Mouse (Mus musculus) MEL (cell line): ENCODE data around the gene Nipbl. TPM values are rescaled to one million over a fixed set of nuclear protein-coding genes. Genes with fewer than 3 reads are reported as not detected.

Experiments used
- DNase-seq: peaks from one replicate; pipeline ENCODE4 v3.0.0; 2011; ENCODE audit warnings: low read depth, low spot score
- H3K27ac ChIP-seq: 2 replicates; pipeline ENCODE4 v1.5.1; 2012; ENCODE audit warnings: low read depth, mild to moderate bottlenecking, control low read depth, low read length, moderate library complexity; ENCODE audit not compliant: control insufficient read depth
- H3K27me3 ChIP-seq, 2 experiments: fragments of 150-350 bp in 1 of 2; sonication (generic) in 1 of 2; 2 replicates each; pipeline ENCODE4 v1.6.1; 2012; ENCODE audit warnings: low read length in 2 of 2, mild to moderate bottlenecking in 2 of 2, improper control_type of control experiment in 1 of 2, moderate library complexity in 1 of 2; ENCODE audit not compliant: insufficient read depth in 2 of 2, control insufficient read depth in 1 of 2
- H3K36me3 ChIP-seq, 2 experiments: 2 replicates each; pipeline ENCODE4 v1.6.1; 2012 to 2014; ENCODE audit warnings: low read length in 2 of 2, improper control_type of control experiment in 1 of 2, inconsistent platforms in 1 of 2, mild to moderate bottlenecking in 1 of 2; ENCODE audit not compliant: insufficient read depth in 2 of 2, control insufficient read depth in 1 of 2
- H3K4me1 ChIP-seq, 2 experiments: fragments of 150-350 bp in 1 of 2; sonication (generic) in 1 of 2; 2 replicates each; pipeline ENCODE4 v1.6.1; 2012; ENCODE audit warnings: low read length in 2 of 2, improper control_type of control experiment in 1 of 2, mild to moderate bottlenecking in 1 of 2; ENCODE audit not compliant: insufficient read depth in 2 of 2, control insufficient read depth in 1 of 2
- H3K4me3 ChIP-seq, 2 experiments: fragments of 150-350 bp in 1 of 2; sonication (generic) in 1 of 2; 2 replicates each; pipeline ENCODE4 v1.5.1; 2012; ENCODE audit warnings: low read depth in 2 of 2, low read length in 2 of 2, mild to moderate bottlenecking in 2 of 2, moderate library complexity in 2 of 2, control low read depth in 1 of 2, improper control_type of control experiment in 1 of 2; ENCODE audit not compliant: control insufficient read depth in 1 of 2, insufficient read depth in 1 of 2
- H3K79me2 ChIP-seq: 2 replicates; pipeline ENCODE4 v1.6.1; 2012; ENCODE audit warnings: mild to moderate bottlenecking, low read length, moderate library complexity; ENCODE audit not compliant: control insufficient read depth, poor library complexity, insufficient read depth
- H3K9ac ChIP-seq: 2 replicates; pipeline ENCODE4 v1.6.1; 2012; ENCODE audit warnings: low read depth, mild to moderate bottlenecking, control low read depth, low read length, moderate library complexity; ENCODE audit not compliant: control insufficient read depth, poor library complexity, severe bottlenecking
- H3K9me3 ChIP-seq: fragments of 150-350 bp; sonication (generic); replicated peaks from 2 replicates; pipeline ENCODE4 v1.6.1; 2012; ENCODE audit warnings: mild to moderate bottlenecking, low read length, improper control_type of control experiment, moderate library complexity; ENCODE audit not compliant: insufficient read depth
- BHLHE40 ChIP-seq: IDR thresholded peaks from 2 replicates; pipeline ENCODE4 v1.6.1; 2012; ENCODE audit warnings: low read depth, mild to moderate bottlenecking, inconsistent platforms, low read length, improper control_type of control experiment, borderline replicate concordance
- CHD1 ChIP-seq: IDR thresholded peaks from 2 replicates; pipeline ENCODE4 v1.6.1; 2012; ENCODE audit warnings: low read depth, mild to moderate bottlenecking, inconsistent platforms, low read length, improper control_type of control experiment
- CHD2 ChIP-seq: IDR thresholded peaks from 2 replicates; pipeline ENCODE4 v1.6.1; 2011; ENCODE audit warnings: low read length, improper control_type of control experiment
- CTCF ChIP-seq, 3 experiments: IDR thresholded peaks in 2 of 3; conservative IDR thresholded peaks in 1 of 3; 2 replicates each; pipeline ENCODE4 v1.5.1; 2011 to 2012; ENCODE audit warnings: low read length in 3 of 3, low read depth in 2 of 3, mild to moderate bottlenecking in 2 of 3, improper control_type of control experiment in 1 of 3, inconsistent platforms in 1 of 3, mixed read lengths in 1 of 3, moderate library complexity in 1 of 3; ENCODE audit not compliant: control insufficient read depth in 1 of 3, insufficient read depth in 1 of 3, poor library complexity in 1 of 3, severe bottlenecking in 1 of 3
- E2F4 ChIP-seq: IDR thresholded peaks from 2 replicates; pipeline ENCODE4 v1.6.1; 2011; ENCODE audit warnings: low read depth, low read length, improper control_type of control experiment, borderline replicate concordance
- ELF1 ChIP-seq: IDR thresholded peaks from 2 replicates; pipeline ENCODE4 v1.6.1; 2014; ENCODE audit warnings: low read depth, mild to moderate bottlenecking, inconsistent platforms, low read length, improper control_type of control experiment, moderate library complexity
- EP300 ChIP-seq, 2 experiments: IDR thresholded peaks; 2 replicates each; pipeline ENCODE4 v1.6.1; 2011; ENCODE audit warnings: improper control_type of control experiment in 2 of 2, low read length in 2 of 2, low read depth in 1 of 2, mild to moderate bottlenecking in 1 of 2
- ETS1 ChIP-seq: IDR thresholded peaks from 2 replicates; pipeline ENCODE4 v1.6.1; 2012; ENCODE audit warnings: low read depth, mild to moderate bottlenecking, inconsistent platforms, low read length, improper control_type of control experiment, moderate library complexity
- GABPA ChIP-seq: IDR thresholded peaks from 2 replicates; pipeline ENCODE4 v1.6.1; 2012; ENCODE audit warnings: low read depth, mild to moderate bottlenecking, inconsistent platforms, low read length, improper control_type of control experiment, moderate library complexity
- GATA1 ChIP-seq: IDR thresholded peaks from 2 replicates; pipeline ENCODE4 v1.6.1; 2011; ENCODE audit warnings: low read depth, low read length, improper control_type of control experiment
- HCFC1 ChIP-seq: IDR thresholded peaks from 2 replicates; pipeline ENCODE4 v1.6.1; 2012; ENCODE audit warnings: low read depth, mild to moderate bottlenecking, inconsistent platforms, low read length, improper control_type of control experiment, moderate library complexity
- JUND ChIP-seq: IDR thresholded peaks from 2 replicates; pipeline ENCODE4 v1.6.1; 2011; ENCODE audit warnings: low read depth, mild to moderate bottlenecking, improper control_type of control experiment, low read length
- KAT2A ChIP-seq: conservative IDR thresholded peaks from 2 replicates; pipeline ENCODE4 v1.6.1; 2012; ENCODE audit warnings: low read depth, low read length, improper control_type of control experiment, inconsistent platforms
- MAFK ChIP-seq: IDR thresholded peaks from 2 replicates; pipeline ENCODE4 v1.6.1; 2011; ENCODE audit warnings: low read depth, mild to moderate bottlenecking, low read length, improper control_type of control experiment, borderline replicate concordance
- MAX ChIP-seq: IDR thresholded peaks from 2 replicates; pipeline ENCODE4 v1.6.1; 2011; ENCODE audit warnings: low read length, improper control_type of control experiment
- MAZ ChIP-seq: IDR thresholded peaks from 2 replicates; pipeline ENCODE4 v1.6.1; 2012; ENCODE audit warnings: low read depth, mild to moderate bottlenecking, inconsistent platforms, low read length, improper control_type of control experiment
- MEF2A ChIP-seq: IDR thresholded peaks from 2 replicates; pipeline ENCODE4 v1.6.1; 2014; ENCODE audit warnings: low read depth, mild to moderate bottlenecking, inconsistent platforms, low read length, improper control_type of control experiment; ENCODE audit not compliant: poor library complexity, insufficient replicate concordance, severe bottlenecking; ENCODE audit errors: extremely low read depth
- MXI1 ChIP-seq: IDR thresholded peaks from 2 replicates; pipeline ENCODE4 v1.6.1; 2011; ENCODE audit warnings: mild to moderate bottlenecking, low read depth, low read length, improper control_type of control experiment
- MYB ChIP-seq: IDR thresholded peaks from 2 replicates; pipeline ENCODE4 v1.6.1; 2011; ENCODE audit warnings: mild to moderate bottlenecking, low read depth, low read length, improper control_type of control experiment
- MYC ChIP-seq: IDR thresholded peaks from 2 replicates; pipeline ENCODE4 v1.6.1; 2011; ENCODE audit warnings: low read depth, mild to moderate bottlenecking, low read length, improper control_type of control experiment, moderate library complexity
- NELFE ChIP-seq: IDR thresholded peaks from 2 replicates; pipeline ENCODE4 v1.6.1; 2011; ENCODE audit warnings: low read depth, low read length, improper control_type of control experiment
- NRF1 ChIP-seq: IDR thresholded peaks from 2 replicates; pipeline ENCODE4 v1.6.1; 2014; ENCODE audit warnings: low read depth, mild to moderate bottlenecking, inconsistent platforms, low read length, improper control_type of control experiment, moderate library complexity; ENCODE audit not compliant: poor library complexity, insufficient read depth, severe bottlenecking
- POLR2A ChIP-seq, 2 experiments: IDR thresholded peaks; 2 replicates each; pipeline ENCODE4 v1.6.1; 2011 to 2012; ENCODE audit warnings: low read length in 2 of 2, mild to moderate bottlenecking in 2 of 2, control low read depth in 1 of 2, improper control_type of control experiment in 1 of 2, low read depth in 1 of 2, moderate library complexity in 1 of 2; ENCODE audit not compliant: control insufficient read depth in 1 of 2, insufficient read depth in 1 of 2, poor library complexity in 1 of 2
- POLR2AphosphoS5 ChIP-seq: IDR thresholded peaks from 2 replicates; pipeline ENCODE4 v1.6.1; 2012; ENCODE audit warnings: low read depth, borderline replicate concordance, mild to moderate bottlenecking, inconsistent platforms, low read length, moderate library complexity, mixed read lengths
- RAD21 ChIP-seq: IDR thresholded peaks from 2 replicates; pipeline ENCODE4 v1.6.1; 2011; ENCODE audit warnings: mild to moderate bottlenecking, low read depth, low read length, improper control_type of control experiment
- RCOR1 ChIP-seq: IDR thresholded peaks from 2 replicates; pipeline ENCODE4 v1.6.1; 2012; ENCODE audit warnings: low read depth, mild to moderate bottlenecking, inconsistent platforms, low read length, improper control_type of control experiment
- SIN3A ChIP-seq: IDR thresholded peaks from 2 replicates; pipeline ENCODE4 v1.6.1; 2012; ENCODE audit warnings: low read length, improper control_type of control experiment, inconsistent platforms
- SMC3 ChIP-seq: IDR thresholded peaks from 2 replicates; pipeline ENCODE4 v1.6.1; 2011; ENCODE audit warnings: low read depth, low read length, improper control_type of control experiment
- TBP ChIP-seq: IDR thresholded peaks from 2 replicates; pipeline ENCODE4 v1.8.0; 2011; ENCODE audit warnings: low read depth, low read length, improper control_type of control experiment
- TCF12 ChIP-seq: IDR thresholded peaks from 2 replicates; pipeline ENCODE4 v1.6.1; 2014; ENCODE audit warnings: low read depth, mild to moderate bottlenecking, inconsistent platforms, low read length, improper control_type of control experiment, moderate library complexity
- UBTF ChIP-seq: IDR thresholded peaks from 2 replicates; pipeline ENCODE4 v1.6.1; 2012; ENCODE audit warnings: low read depth, mild to moderate bottlenecking, inconsistent platforms, low read length, improper control_type of control experiment, moderate library complexity, borderline replicate concordance; ENCODE audit not compliant: insufficient read depth
- USF1 ChIP-seq: IDR thresholded peaks from 2 replicates; pipeline ENCODE4 v1.6.1; 2014; ENCODE audit warnings: low read depth, mild to moderate bottlenecking, inconsistent platforms, low read length, improper control_type of control experiment, moderate library complexity
- USF2 ChIP-seq, 2 experiments: IDR thresholded peaks; 2 replicates each; pipeline ENCODE4 v1.6.1; 2011 to 2012; ENCODE audit warnings: improper control_type of control experiment in 2 of 2, low read length in 2 of 2, borderline replicate concordance in 1 of 2, inconsistent platforms in 1 of 2, low read depth in 1 of 2, mild to moderate bottlenecking in 1 of 2; ENCODE audit not compliant: insufficient read depth in 1 of 2
- ZC3H11A ChIP-seq: IDR thresholded peaks from 2 replicates; pipeline ENCODE4 v1.6.1; 2012; ENCODE audit warnings: low read depth, mild to moderate bottlenecking, inconsistent platforms, low read length, improper control_type of control experiment
- ZKSCAN1 ChIP-seq: IDR thresholded peaks from 2 replicates; pipeline ENCODE4 v1.6.1; 2012; ENCODE audit warnings: low read depth, mild to moderate bottlenecking, inconsistent platforms, low read length, improper control_type of control experiment, moderate library complexity
- ZMIZ1 ChIP-seq: IDR thresholded peaks from 2 replicates; pipeline ENCODE4 v1.6.1; 2012; ENCODE audit warnings: low read depth, mild to moderate bottlenecking, inconsistent platforms, low read length, improper control_type of control experiment, moderate library complexity
- ZNF384 ChIP-seq: IDR thresholded peaks from 2 replicates; pipeline ENCODE4 v1.6.1; 2012; ENCODE audit warnings: low read depth, mild to moderate bottlenecking, inconsistent platforms, low read length, improper control_type of control experiment
- polyA plus RNA-seq, 2 experiments: library from polyadenylated mRNA; stranded (reverse) in 1 of 2; unstranded in 1 of 2; fragments of >175 nt in 1 of 2; fragments of >200 nt in 1 of 2; gene quantifications; 2 replicates each; pipeline versions ENCODE4 v1.2.1 to v1.2.4; 2012; ENCODE audit warnings: low replicate concordance in 2 of 2, low read depth in 1 of 2; ENCODE audit not compliant: insufficient read length in 2 of 2, insufficient read depth in 1 of 2, missing spikeins in 1 of 2
- total RNA-seq: library from RNA; depleted of rRNA; stranded (reverse); fragments of 300-350 nt; gene quantifications from 2 replicates; pipeline ENCODE4 v1.2.3, GENCODE M21; 2012

Nipbl gene
- total and polyA plus RNA-seq, 3 experiments, result 21.8 to 66.3 (median 35.6) TPM

GRCm38 (mm10) chr15:8279320-8279779 lies 164.9 kb downstream of the Nipbl start:
- DNase-seq, result peak; percentile 79
- H3K4me3 ChIP-seq, result peak overlapping the region; percentile 55 to 95
- peaks cover 0 to 12% of the 10 kb centered on the region in 2 experiments; a peak in 2 of 4 replicates for H3K36me3 ChIP-seq
- H3K4me1 ChIP-seq, result peaks cover 5 to 10% of the 10 kb centered on the region in 2 experiments
- H3K9me3 ChIP-seq, result no peaks in the 10 kb centered on the region
- no peaks in the 10 kb centered on the region for H3K27me3 ChIP-seq
- H3K27ac ChIP-seq, result peak overlapping the region; percentile 28
- H3K79me2 ChIP-seq, result no peaks in the 10 kb centered on the region; the same call in 1 of the 2 replicates
- peak overlapping the region; percentile 84 for H3K9ac ChIP-seq
- 0 out of 2 replicates have a peak, but pooled peaks have one; percentile 17 for TF ChIP-seq BHLHE40
- TF ChIP-seq UBTF, result no peak
- no peak for TF ChIP-seq MAFK
- TF ChIP-seq MAZ, result 0 out of 2 replicates have a peak, but pooled peaks have one; percentile 54
- peak; percentile 33; the same call in 1 of the 2 replicates for TF ChIP-seq NELFE
- no peak for TF ChIP-seq MEF2A
- TF ChIP-seq GATA1, result no peak
- TF ChIP-seq SIN3A, result peak; percentile 85
- TF ChIP-seq POLR2AphosphoS5, result no peak
- TF ChIP-seq CTCF (IDR thresholded peaks at IDR 0.05 in 2 of 3, conservative IDR thresholded peaks at IDR 0.05 in 1 of 3; ENCODE audit: control insufficient read depth in 1 of 3, insufficient read depth in 1 of 3, low read depth in 2 of 3, low read length in 3 of 3, poor library complexity in 1 of 3, severe bottlenecking in 1 of 3), result no peak
- no peak for TF ChIP-seq NRF1
- TF ChIP-seq TCF12, result peak; percentile 31; the same call in 1 of the 2 replicates
- TF ChIP-seq TBP, result no peak
- TF ChIP-seq MAX, result peak; percentile 90
- TF ChIP-seq MYC, result peak; percentile 77
- no peak for TF ChIP-seq GABPA
- TF ChIP-seq ELF1, result no peak
- TF ChIP-seq POLR2A (IDR thresholded peaks at IDR 0.05; ENCODE audit: control insufficient read depth in 1 of 2, insufficient read depth in 1 of 2, low read depth in 1 of 2, low read length in 2 of 2, poor library complexity in 1 of 2), result 0 out of 4 replicates have a peak, but pooled peaks of 1 of the 2 experiments have one; percentile 20
- no peak for TF ChIP-seq MYB
- TF ChIP-seq ZNF384, result no peak
- no peak for TF ChIP-seq HCFC1
- TF ChIP-seq RAD21, result no peak
- peak; percentile 77 for TF ChIP-seq ETS1
- no peak for TF ChIP-seq ZKSCAN1
- TF ChIP-seq EP300 (IDR thresholded peaks at IDR 0.05; ENCODE audit: low read depth in 1 of 2, low read length in 2 of 2), result peak in 1 of 2 experiments; percentile 10; a peak in 1 of 4 replicates
- no peak for TF ChIP-seq E2F4
- no peak; the same call in 1 of the 2 replicates for TF ChIP-seq SMC3
- peak; percentile 98 for TF ChIP-seq MXI1
- TF ChIP-seq CHD1, result no peak
- TF ChIP-seq ZMIZ1, result 0 out of 2 replicates have a peak, but pooled peaks have one; percentile 32
- TF ChIP-seq CHD2, result no peak
- peak; percentile 63; the same call in 1 of the 2 replicates for TF ChIP-seq USF1
- TF ChIP-seq ZC3H11A, result no peak
- TF ChIP-seq JUND, result no peak
- no peak for TF ChIP-seq USF2 (IDR thresholded peaks at IDR 0.05; ENCODE audit: borderline replicate concordance in 1 of 2, insufficient read depth in 1 of 2, low read depth in 1 of 2, low read length in 2 of 2)
- no peak for TF ChIP-seq RCOR1
- TF ChIP-seq KAT2A, result no peak
